Mouse (Mus musculus) spleen, adult 2 months (tissue): ENCODE results near the gene Galnt15.

Experiments used
- CTCF ChIP-seq: fragments of 200-500 bp; IDR thresholded peaks from 2 replicates; pipeline ENCODE4 v1.5.1; 2011; ENCODE audit warnings: mild to moderate bottlenecking, inconsistent platforms; ENCODE audit not compliant: insufficient read depth, insufficient read length, insufficient replicate concordance; ENCODE audit errors: extremely low read depth
- POLR2A ChIP-seq: fragments of 200-500 bp; IDR thresholded peaks from 2 replicates; pipeline ENCODE4 v1.6.1; 2011; ENCODE audit warnings: low read depth, low read length, inconsistent platforms

- TF ChIP-seq CTCF, result no peak
- no peak for TF ChIP-seq POLR2A
Measured at GRCm38 (mm10) chr14:32097691-32098090, 68.9 kb downstream of the Galnt15 start.
